Mouse (Mus musculus) forebrain, embryonic 13.5 days (tissue): Measurements from ENCODE around the gene Zhx3. TPM values are rescaled to one million over a fixed set of nuclear protein-coding genes. Genes with fewer than 3 reads are reported as not detected.

Source experiments
- ATAC-seq: fragments of 200-750 bp; cut with Nextera tagmentation; 2 replicates; pipeline ENCODE4 v1.8.0; 2017
- H3K27ac ChIP-seq: fragments of 300-500 bp; sonication (generic); 2 replicates; pipeline ENCODE4 v1.5.1; 2015; ENCODE audit warnings: inconsistent platforms, mild to moderate bottlenecking, moderate library complexity
- H3K27me3 ChIP-seq: fragments of 300-500 bp; sonication (generic); 2 replicates; pipeline ENCODE4 v1.6.1; 2015; ENCODE audit warnings: mild to moderate bottlenecking, inconsistent platforms
- H3K36me3 ChIP-seq: fragments of 300-500 bp; sonication (generic); 2 replicates; pipeline ENCODE4 v1.6.1; 2015; ENCODE audit warnings: mild to moderate bottlenecking, inconsistent platforms; ENCODE audit not compliant: poor library complexity, severe bottlenecking
- H3K4me1 ChIP-seq: fragments of 300-500 bp; sonication (generic); 2 replicates; pipeline ENCODE4 v1.6.1; 2015; ENCODE audit warnings: inconsistent platforms
- H3K4me2 ChIP-seq: fragments of 300-500 bp; sonication (generic); 2 replicates; pipeline ENCODE4 v1.6.1; 2015; ENCODE audit warnings: inconsistent platforms, mild to moderate bottlenecking, moderate library complexity
- H3K4me3 ChIP-seq: fragments of 300-500 bp; sonication (generic); 2 replicates; pipeline ENCODE4 v1.5.1; 2015; ENCODE audit warnings: mild to moderate bottlenecking, inconsistent platforms
- H3K9ac ChIP-seq: fragments of 300-500 bp; sonication (generic); 2 replicates; pipeline ENCODE4 v1.6.1; 2015; ENCODE audit warnings: mild to moderate bottlenecking, inconsistent platforms
- H3K9me3 ChIP-seq: fragments of 300-500 bp; sonication (generic); replicated peaks from 2 replicates; pipeline ENCODE4 v1.6.1; 2016; ENCODE audit warnings: inconsistent platforms
- WGBS: fragments of 180-500 bp; shearing (Covaris S2); methylation state at CpG from one replicate; pipeline ENCODE4 v1.1.7; 2015; 5-methylcytosine and 5-hydroxymethylcytosine counted together
- polyA plus RNA-seq: library from polyadenylated mRNA; unstranded; fragments of >200 nt; fragmentation: Nextera tagmentation; extraction: Ambion mirVana; gene quantifications from 2 replicates; pipeline ENCODE4 v1.2.1, GENCODE M21; 2015

The Zhx3 gene
- polyA plus RNA-seq, 1 experiment from 2014 or later, result 14.0 TPM

- H3K36me3 ChIP-seq, result peaks cover 58% of the 10 kb centered on the region
- 96% methylated on average over 2 of the region's 2 CpGs for WGBS
- no peaks in the 10 kb centered on the region for H3K4me1 ChIP-seq
- no peak overlapping the region for H3K9ac ChIP-seq
- no peaks in the 10 kb centered on the region for H3K27me3 ChIP-seq
- H3K4me2 ChIP-seq, result no peak overlapping the region
- no peak overlapping the region for H3K4me3 ChIP-seq
- no peak overlapping the region; the same call in 1 of the 2 replicates for H3K27ac ChIP-seq
- no peak for ATAC-seq
- no peaks in the 10 kb centered on the region for H3K9me3 ChIP-seq
Observed at GRCm38 (mm10) chr2:160767201-160767600, 105.6 kb downstream of the Zhx3 start.

- 69% methylated on average over 5 of the region's 5 CpGs for WGBS
- H3K4me1 ChIP-seq, result no peaks in the 10 kb centered on the region
- H3K27me3 ChIP-seq, result no peaks in the 10 kb centered on the region
- ATAC-seq, result no peak
- no peaks in the 10 kb centered on the region for H3K9me3 ChIP-seq
- no peak overlapping the region for H3K4me2 ChIP-seq
- H3K4me3 ChIP-seq, result no peak overlapping the region
- peaks cover 66% of the 10 kb centered on the region for H3K36me3 ChIP-seq
- no peak overlapping the region for H3K9ac ChIP-seq
- no peak overlapping the region for H3K27ac ChIP-seq
Observed at GRCm38 (mm10) chr2:160766371-160766771, 106.4 kb downstream of the Zhx3 start.

- Histone ChIP-seq H3K4me3 (no peak overlapping the region), H3K27me3 (no peaks in the 10 kb centered on the region), H3K4me2 (no peak overlapping the region), H3K9me3 (no peaks in the 10 kb centered on the region), H3K9ac (no peak overlapping the region), H3K36me3 (peaks cover 79% of the 10 kb centered on the region), H3K4me1 (no peaks in the 10 kb centered on the region), H3K27ac (no peak overlapping the region)
- WGBS, result 81% methylated on average over 3 of the region's 3 CpGs
- ATAC-seq, result no peak
Observed at GRCm38 (mm10) chr2:160765096-160765495, 107.7 kb downstream of the Zhx3 start.

- H3K36me3 ChIP-seq, result peaks cover 86% of the 10 kb centered on the region
- ATAC-seq, result no peak
Observed at GRCm38 (mm10) chr2:160764386-160764785, 108.4 kb downstream of the Zhx3 start.

GRCm38 (mm10) chr2:160763816-160764215 is 109.0 kb downstream of the Zhx3 start:
- no peak overlapping the region for H3K4me2 ChIP-seq
- no peaks in the 10 kb centered on the region for H3K9me3 ChIP-seq
- peaks cover 88% of the 10 kb centered on the region for H3K36me3 ChIP-seq
- ATAC-seq, result no peak
- H3K27me3 ChIP-seq, result no peaks in the 10 kb centered on the region
- WGBS, result 95% methylated on average over 3 of the region's 3 CpGs
- no peak overlapping the region for H3K27ac ChIP-seq
- H3K4me1 ChIP-seq, result no peaks in the 10 kb centered on the region
- H3K9ac ChIP-seq, result no peak overlapping the region
- no peak overlapping the region for H3K4me3 ChIP-seq

More at GRCm38 (mm10) chr2:160764386-160764785, 108.4 kb downstream of the Zhx3 start:
- H3K27me3 ChIP-seq, result no peaks in the 10 kb centered on the region
- WGBS, result 85% methylated on average over 2 of the region's 2 CpGs
- no peaks in the 10 kb centered on the region for H3K4me1 ChIP-seq
- no peak overlapping the region for H3K9ac ChIP-seq
- no peak overlapping the region for H3K4me2 ChIP-seq
- H3K4me3 ChIP-seq, result no peak overlapping the region
- H3K9me3 ChIP-seq, result no peaks in the 10 kb centered on the region
- H3K27ac ChIP-seq, result no peak overlapping the region

- 89% methylated on average over 9 of the region's 9 CpGs for WGBS
- no peak overlapping the region for H3K9ac ChIP-seq
- H3K27ac ChIP-seq, result no peak overlapping the region
- H3K36me3 ChIP-seq, result peaks cover 98% of the 10 kb centered on the region
- no peak overlapping the region for H3K4me3 ChIP-seq
- no peaks in the 10 kb centered on the region for H3K27me3 ChIP-seq
- no peaks in the 10 kb centered on the region for H3K4me1 ChIP-seq
- H3K9me3 ChIP-seq, result no peaks in the 10 kb centered on the region
- H3K4me2 ChIP-seq, result no peak overlapping the region
- no peak for ATAC-seq
Observed at GRCm38 (mm10) chr2:160760433-160761184, 112.2 kb downstream of the Zhx3 start.

- Histone ChIP-seq H3K27me3 (no peaks in the 10 kb centered on the region), H3K4me1 (no peaks in the 10 kb centered on the region), H3K4me2 (no peak overlapping the region), H3K27ac (no peak overlapping the region), H3K36me3 (peaks cover 100% of the 10 kb centered on the region), H3K9ac (no peak overlapping the region), H3K4me3 (no peak overlapping the region), H3K9me3 (no peaks in the 10 kb centered on the region)
- WGBS, result 92% methylated on average over 6 of the region's 6 CpGs
- ATAC-seq, result no peak
Observed at GRCm38 (mm10) chr2:160756583-160757203, 116.1 kb downstream of the Zhx3 start.

- Histone ChIP-seq H3K4me2 (no peak overlapping the region), H3K4me1 (peaks cover 3% of the 10 kb centered on the region), H3K36me3 (peaks cover 72% of the 10 kb centered on the region), H3K9me3 (no peaks in the 10 kb centered on the region), H3K27ac (no peak overlapping the region), H3K4me3 (no peak overlapping the region), H3K27me3 (no peaks in the 10 kb centered on the region), H3K9ac (no peak overlapping the region)
- ATAC-seq, result no peak
- 93% methylated on average over 10 of the region's 10 CpGs for WGBS
Observed at GRCm38 (mm10) chr2:160747075-160747474, 125.7 kb downstream of the Zhx3 start.

- no peak for ATAC-seq
- over 99% methylated on average over 5 of the region's 5 CpGs for WGBS
- Histone ChIP-seq H3K27me3 (no peaks in the 10 kb centered on the region), H3K27ac (no peak overlapping the region), H3K4me2 (no peak overlapping the region), H3K9ac (no peak overlapping the region), H3K4me3 (no peak overlapping the region), H3K4me1 (peaks cover 8% of the 10 kb centered on the region), H3K9me3 (no peaks in the 10 kb centered on the region), H3K36me3 (peaks cover 69% of the 10 kb centered on the region)
Observed at GRCm38 (mm10) chr2:160746637-160747036, 126.2 kb downstream of the Zhx3 start.

- no peak overlapping the region for H3K9ac ChIP-seq
- 100% methylated on average over 1 of the region's 1 CpGs for WGBS
- H3K4me2 ChIP-seq, result no peak overlapping the region
- H3K27ac ChIP-seq, result no peak overlapping the region
- no peaks in the 10 kb centered on the region for H3K27me3 ChIP-seq
- no peak for ATAC-seq
- no peaks in the 10 kb centered on the region for H3K9me3 ChIP-seq
- H3K36me3 ChIP-seq, result peaks cover 57% of the 10 kb centered on the region
- peaks cover 19% of the 10 kb centered on the region for H3K4me1 ChIP-seq
- H3K4me3 ChIP-seq, result no peak overlapping the region
Observed at GRCm38 (mm10) chr2:160745497-160745896, 127.3 kb downstream of the Zhx3 start.

GRCm38 (mm10) chr2:160744823-160745210 is 128.0 kb downstream of the Zhx3 start:
- H3K4me1 ChIP-seq, result peaks cover 26% of the 10 kb centered on the region
- H3K9ac ChIP-seq, result no peak overlapping the region
- no peak overlapping the region for H3K4me2 ChIP-seq
- WGBS, result 95% methylated on average over 5 of the region's 5 CpGs
- ATAC-seq, result no peak
- no peak overlapping the region for H3K4me3 ChIP-seq
- H3K9me3 ChIP-seq, result no peaks in the 10 kb centered on the region
- peaks cover 51% of the 10 kb centered on the region for H3K36me3 ChIP-seq
- H3K27me3 ChIP-seq, result no peaks in the 10 kb centered on the region
- H3K27ac ChIP-seq, result no peak overlapping the region

- Histone ChIP-seq H3K27ac (no peak overlapping the region), H3K27me3 (no peaks in the 10 kb centered on the region), H3K9ac (no peak overlapping the region), H3K36me3 (peaks cover 46% of the 10 kb centered on the region), H3K4me2 (no peak overlapping the region), H3K4me3 (no peak overlapping the region), H3K4me1 (peaks cover 32% of the 10 kb centered on the region), H3K9me3 (no peaks in the 10 kb centered on the region)
- ATAC-seq, result no peak
- 95% methylated on average over 7 of the region's 7 CpGs for WGBS
Observed at GRCm38 (mm10) chr2:160744040-160744822, 128.6 kb downstream of the Zhx3 start.
